Comparison of ENCODE assay signal across 9 mouse cellular contexts in genomic region chr4:128897911-128898421, GRCm38 (mm10). TPM values are rescaled to one million over a fixed set of nuclear protein-coding genes. Genes with fewer than 3 reads are reported as not detected.
DNase-seq lines count a peak whose midpoint lies in the region; ATAC-seq lines count a peak whose summit lies in the region.
"Had no signal": no experiment of that assay in that cellular context is flagged by ENCODE, and none has a peak within 500 bp of the region (broad histone marks: within the 10 kb centered on the region; RNA-seq: fewer than 3 reads in every experiment).

No protein-coding gene starts in this region.

- no peak overlapping the region for H3K9ac ChIP-seq in forebrain, embryonic 11.5 days (ENCODE audit: low read length)
- no peak overlapping the region for H3K9ac ChIP-seq in forebrain, embryonic 16.5 days (replicated peaks; ENCODE audit: low read depth, low read length)
- no peak overlapping the region for H3K9ac ChIP-seq in embryonic facial prominence, embryonic 12.5 days
- no peak overlapping the region for H3K9ac ChIP-seq in intestine, embryonic 15.5 days

- no peak for ATAC-seq in forebrain, embryonic 11.5 days (replicated peaks; ENCODE audit: low FRiP score)
- ATAC-seq in forebrain, embryonic 16.5 days: no peak
- ATAC-seq in embryonic facial prominence, embryonic 12.5 days (ENCODE audit: insufficient number of reproducible peaks, insufficient read depth, low FRiP score, low TSS enrichment): peak; percentile 5; the same call in 1 of the 2 replicates
- ATAC-seq in intestine, embryonic 15.5 days: peak; percentile 63

- no peak overlapping the region for H3K27ac ChIP-seq in forebrain, embryonic 11.5 days (ENCODE audit: low read depth, low read length)
- no peak overlapping the region for H3K27ac ChIP-seq in forebrain, embryonic 16.5 days (ENCODE audit: low read length)
- peak overlapping the region; percentile 99 for H3K27ac ChIP-seq in embryonic facial prominence, embryonic 12.5 days
- peak overlapping the region; percentile 89 for H3K27ac ChIP-seq in intestine, embryonic 15.5 days

- peaks cover 3% of the 10 kb centered on the region; the same call in 1 of the 2 replicates for H3K27me3 ChIP-seq in forebrain, embryonic 11.5 days (ENCODE audit: control insufficient read depth, insufficient read depth, low read length)
- no peaks in the 10 kb centered on the region for H3K27me3 ChIP-seq in forebrain, embryonic 16.5 days (replicated peaks; ENCODE audit: control insufficient read depth, insufficient read depth, low read length)
- no peaks in the 10 kb centered on the region for H3K27me3 ChIP-seq in embryonic facial prominence, embryonic 12.5 days
- H3K27me3 ChIP-seq in intestine, embryonic 15.5 days (replicated peaks): no peaks in the 10 kb centered on the region

- no peak overlapping the region for H3K4me3 ChIP-seq in forebrain, embryonic 11.5 days (ENCODE audit: low read depth, low read length)
- no peak overlapping the region for H3K4me3 ChIP-seq in forebrain, embryonic 16.5 days (replicated peaks; ENCODE audit: low read length)
- H3K4me3 ChIP-seq in embryonic facial prominence, embryonic 12.5 days: no peak overlapping the region
- H3K4me3 ChIP-seq in intestine, embryonic 15.5 days (replicated peaks): no peak overlapping the region
- H3K4me3 ChIP-seq: myocyte had no signal

- H3K9me3 ChIP-seq in forebrain, embryonic 11.5 days (ENCODE audit: control insufficient read depth, low read length): no peaks in the 10 kb centered on the region
- H3K9me3 ChIP-seq in forebrain, embryonic 16.5 days (ENCODE audit: control insufficient read depth, low read length): no peaks in the 10 kb centered on the region
- no peaks in the 10 kb centered on the region for H3K9me3 ChIP-seq in embryonic facial prominence, embryonic 12.5 days
- no peaks in the 10 kb centered on the region for H3K9me3 ChIP-seq in intestine, embryonic 15.5 days

- H3K36me3 ChIP-seq in forebrain, embryonic 11.5 days (ENCODE audit: control insufficient read depth, insufficient read depth, low read length): no peaks in the 10 kb centered on the region
- H3K36me3 ChIP-seq in forebrain, embryonic 16.5 days (ENCODE audit: control insufficient read depth, insufficient read depth): peaks cover 3% of the 10 kb centered on the region; the same call in 1 of the 2 replicates
- peaks cover 24% of the 10 kb centered on the region; the same call in 1 of the 2 replicates for H3K36me3 ChIP-seq in embryonic facial prominence, embryonic 12.5 days
- H3K36me3 ChIP-seq in intestine, embryonic 15.5 days: 0 out of 2 replicates have a peak, but pooled peaks cover 2% of the 10 kb centered on the region

- no peak overlapping the region for H3K4me2 ChIP-seq in forebrain, embryonic 11.5 days (ENCODE audit: low read depth, low read length, severe bottlenecking)
- no peak overlapping the region for H3K4me2 ChIP-seq in forebrain, embryonic 16.5 days (ENCODE audit: low read length)
- peak overlapping the region; percentile 15; the same call in 1 of the 2 replicates for H3K4me2 ChIP-seq in embryonic facial prominence, embryonic 12.5 days (replicated peaks)
- H3K4me2 ChIP-seq in intestine, embryonic 15.5 days (replicated peaks): no peak overlapping the region

- H3K4me1 ChIP-seq in forebrain, embryonic 11.5 days (replicated peaks; ENCODE audit: control insufficient read depth, insufficient read depth, low read length): peaks cover 9% of the 10 kb centered on the region
- H3K4me1 ChIP-seq in forebrain, embryonic 16.5 days (replicated peaks; ENCODE audit: control insufficient read depth, insufficient read depth, low read length): peaks cover 21% of the 10 kb centered on the region
- peaks cover 32% of the 10 kb centered on the region for H3K4me1 ChIP-seq in embryonic facial prominence, embryonic 12.5 days
- peaks cover 25% of the 10 kb centered on the region for H3K4me1 ChIP-seq in intestine, embryonic 15.5 days (replicated peaks)

- peak; percentile 67 for DNase-seq in forebrain, embryonic 11.5 days (ENCODE audit: low spot score)
- peak; percentile 54 for DNase-seq in lung, postnatal 14 days
- DNase-seq in thymus, postnatal 36 days: no peak
- no peak for DNase-seq in adipocyte (ENCODE audit: low spot score)
- DNase-seq in thymus, postnatal 25 days: no peak

- 27% methylated on average over 6 of the region's 7 CpGs for WGBS in forebrain, embryonic 11.5 days
- WGBS in forebrain, embryonic 16.5 days: 40% methylated on average over 6 of the region's 7 CpGs
- WGBS in embryonic facial prominence, embryonic 12.5 days: 2% methylated on average over 6 of the region's 7 CpGs
- 10% methylated on average over 6 of the region's 7 CpGs for WGBS in intestine, embryonic 15.5 days

RNA-seq across cellular contexts. Expression of gene Trim62, which starts 14.6 kb away (rescaled TPM):
- 9.4 and 11.0 TPM in 2 replicates for polyA plus RNA-seq in forebrain, embryonic 11.5 days (2014; fragmentation: Nextera tagmentation; extraction: Ambion mirVana)
- 9.3 and 10.9 TPM in 2 replicates for polyA plus RNA-seq in forebrain, embryonic 16.5 days (2015; fragmentation: Nextera tagmentation; extraction: Ambion mirVana)
- polyA plus RNA-seq in embryonic facial prominence, embryonic 12.5 days (2016; fragmentation: Nextera tagmentation; extraction: Ambion mirVana): 18.8 and 19.7 TPM in 2 replicates
- 3.5 and 3.8 TPM in 2 replicates for polyA plus RNA-seq in intestine, embryonic 15.5 days (2015; fragmentation: Nextera tagmentation; extraction: Ambion mirVana)

Comparison
In these comparisons a context has a peak if more than half of its experiments do, and no peak if none do; other contexts are left out.
1. ATAC-seq: peak in embryonic facial prominence, embryonic 12.5 days (single experiment) and intestine, embryonic 15.5 days (single experiment); none in forebrain, embryonic 11.5 days (single experiment) and forebrain, embryonic 16.5 days (single experiment).
2. DNase-seq: peak in forebrain, embryonic 11.5 days (single experiment) and lung, postnatal 14 days (single experiment); none in thymus, postnatal 36 days (0 of 2), adipocyte (single experiment) and thymus, postnatal 25 days (single experiment).
3. H3K27ac ChIP-seq: peak in embryonic facial prominence, embryonic 12.5 days (single experiment) and intestine, embryonic 15.5 days (single experiment); none in forebrain, embryonic 11.5 days (single experiment) and forebrain, embryonic 16.5 days (single experiment).